Mouse (Mus musculus): ENCODE data around the gene Card19. TPM values are rescaled to one million over a fixed set of nuclear protein-coding genes. Genes with fewer than 3 reads are reported as not detected.
A peak's percentile ranks its signal among the peaks of the same experiment; 100 is the strongest.

Card19 gene
- total and polyA plus RNA-seq, 3 experiments: 138 to 234 (median 184) TPM

- peaks cover 6% of the 10 kb centered on the region for H3K4me1 ChIP-seq (ENCODE audit: control insufficient read depth, insufficient read depth, low read length)
- no peak overlapping the region for H3K9ac ChIP-seq (ENCODE audit: low read depth, low read length)
- 52% methylated on average over 6 of the region's 6 CpGs for WGBS
- H3K4me3 ChIP-seq: no peak overlapping the region
- TF ChIP-seq CTCF (IDR thresholded peaks at IDR 0.05) (no peak), EP300 (IDR thresholded peaks at IDR 0.05; ENCODE audit: insufficient read depth, low read depth, low read length) (0 out of 2 replicates have a peak, but pooled peaks have one; percentile 23), POLR2A (IDR thresholded peaks at IDR 0.05; ENCODE audit: insufficient read depth, low read depth, low read length) (no peak)
- intact Hi-C loops (cut with DNase I): no loop called here
- H3K27ac ChIP-seq: no peak overlapping the region
- peaks cover 2% of the 10 kb centered on the region; the same call in 1 of the 2 replicates for H3K36me3 ChIP-seq (ENCODE audit: control insufficient read depth, insufficient read depth, low read length)
- no peaks in the 10 kb centered on the region for H3K79me2 ChIP-seq (replicated peaks; ENCODE audit: control insufficient read depth, insufficient read depth, low read length)
- peak; percentile 52 to 75 for DNase-seq
- no peaks in the 10 kb centered on the region for H3K27me3 ChIP-seq (ENCODE audit: control insufficient read depth, insufficient read depth, low read length)
These were observed 19.1 kb downstream of the Card19 start for GRCm38 (mm10) chr13:49196766-49197165.

DNA sequence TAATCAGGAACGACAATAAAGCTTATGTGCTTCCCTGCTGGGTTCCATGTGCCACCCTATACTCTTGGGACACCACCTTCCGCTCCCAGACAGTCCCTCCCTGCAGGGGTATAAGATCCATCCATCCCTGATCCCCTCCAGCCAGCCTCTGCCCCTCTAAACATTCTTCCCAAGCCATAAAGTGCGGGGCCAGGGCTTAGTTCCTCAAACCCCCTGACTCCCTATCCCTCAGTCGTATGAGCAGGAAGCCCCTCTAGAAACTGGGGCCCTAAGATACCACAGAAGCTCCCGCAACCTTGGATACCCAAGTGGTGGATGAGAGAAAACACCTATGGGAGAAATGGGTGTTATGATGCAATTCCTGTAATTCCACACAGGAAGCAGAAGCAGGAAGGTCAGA lies 19.6 kb downstream of the Card19 start:
- H3K27ac ChIP-seq: no peak overlapping the region; the same call in 1 of the 2 replicates

DNA sequence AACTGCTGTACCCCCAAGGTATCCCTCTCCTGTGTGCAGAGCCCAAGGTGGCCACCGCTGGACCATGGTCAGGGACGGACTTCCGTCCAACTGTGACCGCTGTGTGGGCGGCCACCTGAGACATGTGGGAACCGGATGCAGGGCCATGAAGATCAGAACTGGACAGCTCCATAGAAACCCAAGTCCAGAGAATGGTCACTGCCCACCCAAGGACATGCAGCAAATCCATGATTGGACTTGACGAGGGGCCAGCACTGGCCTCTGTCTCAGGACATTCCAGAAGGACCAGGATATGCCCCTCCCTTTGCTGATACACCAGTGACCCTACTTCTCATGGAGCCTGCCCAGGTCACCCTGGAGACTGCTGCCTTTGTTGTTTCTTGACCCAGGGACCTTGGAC lies 20.2 kb downstream of the Card19 start:
- TF ChIP-seq CTCF (IDR thresholded peaks at IDR 0.05) (no peak), POLR2A (IDR thresholded peaks at IDR 0.05; ENCODE audit: insufficient read depth, low read depth, low read length) (no peak), EP300 (IDR thresholded peaks at IDR 0.05; ENCODE audit: insufficient read depth, low read depth, low read length) (no peak)
- no peak for DNase-seq
- H3K27me3 ChIP-seq (ENCODE audit: control insufficient read depth, insufficient read depth, low read length): no peaks in the 10 kb centered on the region
- intact Hi-C loops (cut with DNase I): no loop called here
- WGBS: 45% methylated on average over 7 of the region's 7 CpGs
- peaks cover 2% of the 10 kb centered on the region; the same call in 1 of the 2 replicates for H3K36me3 ChIP-seq (ENCODE audit: control insufficient read depth, insufficient read depth, low read length)
- no peak overlapping the region for H3K4me3 ChIP-seq
- no peak overlapping the region for H3K9ac ChIP-seq (ENCODE audit: low read depth, low read length)
- H3K79me2 ChIP-seq (replicated peaks; ENCODE audit: control insufficient read depth, insufficient read depth, low read length): no peaks in the 10 kb centered on the region
- H3K27ac ChIP-seq: no peak overlapping the region; the same call in 1 of the 2 replicates
- H3K4me1 ChIP-seq (ENCODE audit: control insufficient read depth, insufficient read depth, low read length): peaks cover 7% of the 10 kb centered on the region

More for the DNA sequence above, 19.6 kb downstream of the Card19 start:
- 81% methylated on average over 5 of the region's 5 CpGs for WGBS
- Histone ChIP-seq H3K4me3 (no peak overlapping the region), H3K27me3 (ENCODE audit: control insufficient read depth, insufficient read depth, low read length) (no peaks in the 10 kb centered on the region), H3K4me1 (ENCODE audit: control insufficient read depth, insufficient read depth, low read length) (peaks cover 8% of the 10 kb centered on the region), H3K9ac (ENCODE audit: low read depth, low read length) (no peak overlapping the region), H3K36me3 (ENCODE audit: control insufficient read depth, insufficient read depth, low read length) (peaks cover 2% of the 10 kb centered on the region; the same call in 1 of the 2 replicates), H3K79me2 (replicated peaks; ENCODE audit: control insufficient read depth, insufficient read depth, low read length) (no peaks in the 10 kb centered on the region)
- no peak for DNase-seq
- no peak for TF ChIP-seq CTCF (IDR thresholded peaks at IDR 0.05)
- TF ChIP-seq POLR2A (IDR thresholded peaks at IDR 0.05; ENCODE audit: insufficient read depth, low read depth, low read length): no peak
- no peak for TF ChIP-seq EP300 (IDR thresholded peaks at IDR 0.05; ENCODE audit: insufficient read depth, low read depth, low read length)
- intact Hi-C loops (cut with DNase I): no loop called here

DNA sequence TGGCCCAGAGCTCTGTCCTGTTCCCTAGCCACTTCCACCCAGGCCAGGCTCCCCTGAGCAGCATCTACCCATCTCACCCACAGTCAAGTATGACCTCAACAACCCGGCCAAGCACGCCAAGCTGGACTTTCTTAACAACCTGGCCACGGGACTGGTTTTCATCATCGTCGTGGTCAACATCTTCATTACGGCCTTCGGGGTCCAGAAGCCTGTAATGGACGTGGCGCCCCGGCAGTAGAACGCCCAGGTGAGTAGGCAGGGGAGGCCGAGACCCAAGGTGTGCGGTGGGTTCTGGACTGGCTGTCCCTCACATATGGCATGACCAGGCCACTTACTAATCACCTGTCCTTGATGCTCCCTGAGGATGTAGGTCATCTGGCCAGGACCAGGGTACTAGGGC lies 21.0 kb downstream of the Card19 start:
- H3K36me3 ChIP-seq (ENCODE audit: control insufficient read depth, insufficient read depth, low read length): peaks cover 2% of the 10 kb centered on the region; the same call in 1 of the 2 replicates
- no peak overlapping the region for H3K9ac ChIP-seq (ENCODE audit: low read depth, low read length)
- H3K27me3 ChIP-seq (ENCODE audit: control insufficient read depth, insufficient read depth, low read length): no peaks in the 10 kb centered on the region
- 96% methylated on average over 13 of the region's 13 CpGs for WGBS
- no peak overlapping the region for H3K4me3 ChIP-seq
- H3K79me2 ChIP-seq (replicated peaks; ENCODE audit: control insufficient read depth, insufficient read depth, low read length): no peaks in the 10 kb centered on the region
- no peak for TF ChIP-seq CTCF (IDR thresholded peaks at IDR 0.05)
- TF ChIP-seq EP300 (IDR thresholded peaks at IDR 0.05; ENCODE audit: insufficient read depth, low read depth, low read length): no peak
- TF ChIP-seq POLR2A (IDR thresholded peaks at IDR 0.05; ENCODE audit: insufficient read depth, low read depth, low read length): no peak
- H3K27ac ChIP-seq: no peak overlapping the region
- peaks cover 12% of the 10 kb centered on the region for H3K4me1 ChIP-seq (ENCODE audit: control insufficient read depth, insufficient read depth, low read length)
- intact Hi-C loops (cut with DNase I): no loop called here
- no peak for DNase-seq

DNA sequence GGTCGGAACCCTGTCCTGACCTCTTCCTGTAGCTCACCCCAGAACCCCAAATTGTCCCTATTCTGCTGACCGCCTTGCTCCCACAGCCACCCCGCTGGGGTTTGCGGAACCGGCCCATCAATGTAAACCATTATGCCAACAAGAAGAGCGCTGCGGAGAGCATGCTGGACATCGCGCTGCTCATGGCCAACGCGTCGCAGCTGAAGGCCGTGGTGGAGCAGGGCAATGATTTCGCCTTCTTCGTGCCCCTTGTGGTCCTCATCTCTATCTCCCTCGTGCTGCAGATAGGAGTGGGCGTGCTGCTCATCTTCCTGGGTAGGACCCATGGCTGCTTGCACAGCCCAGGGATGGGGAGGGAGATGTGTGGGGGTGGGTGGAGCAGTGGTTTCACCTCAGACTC lies 22.2 kb downstream of the Card19 start:
- TF ChIP-seq CTCF (IDR thresholded peaks at IDR 0.05) (no peak), EP300 (IDR thresholded peaks at IDR 0.05; ENCODE audit: insufficient read depth, low read depth, low read length) (no peak), POLR2A (IDR thresholded peaks at IDR 0.05; ENCODE audit: insufficient read depth, low read depth, low read length) (no peak)
- 95% methylated on average over 17 of the region's 17 CpGs for WGBS
- Histone ChIP-seq H3K9ac (ENCODE audit: low read depth, low read length) (no peak overlapping the region), H3K4me3 (no peak overlapping the region), H3K27me3 (ENCODE audit: control insufficient read depth, insufficient read depth, low read length) (no peaks in the 10 kb centered on the region), H3K36me3 (ENCODE audit: control insufficient read depth, insufficient read depth, low read length) (peaks cover 2% of the 10 kb centered on the region; the same call in 1 of the 2 replicates), H3K4me1 (ENCODE audit: control insufficient read depth, insufficient read depth, low read length) (peaks cover 21% of the 10 kb centered on the region), H3K79me2 (replicated peaks; ENCODE audit: control insufficient read depth, insufficient read depth, low read length) (no peaks in the 10 kb centered on the region), H3K27ac (no peak overlapping the region)
- intact Hi-C loops (cut with DNase I): no loop called here
- DNase-seq: no peak

DNA sequence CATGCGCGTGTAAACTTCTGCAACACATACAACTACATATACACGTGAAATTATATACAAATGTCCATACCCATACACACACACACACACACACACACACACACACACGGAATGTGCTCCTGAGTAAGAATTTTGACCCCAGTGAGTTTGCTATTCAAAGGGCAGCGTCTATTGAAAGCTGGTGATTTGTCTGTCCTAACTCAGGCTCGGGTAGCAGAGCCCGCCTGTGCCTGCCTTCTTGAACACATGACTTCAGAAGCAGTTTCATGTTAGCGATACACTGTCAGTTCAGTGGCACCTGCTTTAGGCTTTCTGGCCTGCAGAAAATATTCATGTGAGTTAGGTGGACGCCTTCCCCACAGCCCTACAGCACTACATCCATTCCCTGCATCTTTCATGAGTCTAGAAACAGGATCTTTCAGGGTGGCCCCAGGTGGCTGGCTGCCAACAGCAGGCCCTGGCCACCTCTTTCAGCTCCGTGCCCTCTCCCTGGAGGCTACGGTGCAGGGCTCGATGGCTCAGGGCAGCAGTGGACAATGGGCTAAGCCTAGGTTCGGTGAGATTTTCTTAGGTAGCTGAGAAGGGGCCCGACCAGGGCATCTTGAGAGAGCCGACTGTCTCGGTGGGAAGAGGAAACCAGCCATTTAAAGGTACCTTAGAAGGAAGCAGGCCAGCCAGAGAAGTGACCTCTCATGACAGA lies 23.5 kb downstream of the Card19 start:
- TF ChIP-seq EP300 (IDR thresholded peaks at IDR 0.05; ENCODE audit: insufficient read depth, low read depth, low read length) (no peak), POLR2A (IDR thresholded peaks at IDR 0.05; ENCODE audit: insufficient read depth, low read depth, low read length) (no peak), CTCF (IDR thresholded peaks at IDR 0.05) (no peak)
- 79% methylated on average over 16 of the region's 16 CpGs for WGBS
- H3K9ac ChIP-seq (ENCODE audit: low read depth, low read length): no peak overlapping the region
- no peaks in the 10 kb centered on the region for H3K79me2 ChIP-seq (replicated peaks; ENCODE audit: control insufficient read depth, insufficient read depth, low read length)
- intact Hi-C loops (cut with DNase I): no loop called here
- H3K27me3 ChIP-seq (ENCODE audit: control insufficient read depth, insufficient read depth, low read length): no peaks in the 10 kb centered on the region
- no peak for DNase-seq
- H3K4me3 ChIP-seq: no peak overlapping the region
- H3K4me1 ChIP-seq (ENCODE audit: control insufficient read depth, insufficient read depth, low read length): peaks cover 25% of the 10 kb centered on the region
- peaks cover 2% of the 10 kb centered on the region; the same call in 1 of the 2 replicates for H3K36me3 ChIP-seq (ENCODE audit: control insufficient read depth, insufficient read depth, low read length)
- H3K27ac ChIP-seq: no peak overlapping the region

All from heart, adult 2 months (tissue).